Mouse (Mus musculus): Measurements from ENCODE around the gene Abca17.

Abca17 gene

GRCm38 (mm10) chr17:24236921-24237320, 113.9 kb downstream of the Abca17 start:
- DNase-seq (ENCODE audit: low spot score) = no peak

- DNase-seq (ENCODE audit: low spot score) = no peak
Measured at GRCm38 (mm10) chr17:24236479-24236878, 114.4 kb downstream of the Abca17 start.

GRCm38 (mm10) chr17:24227941-24228340, 122.9 kb downstream of the Abca17 start:
- no peak for DNase-seq (ENCODE audit: low spot score)

GRCm38 (mm10) chr17:24226721-24227120, 124.1 kb downstream of the Abca17 start:
- no peak for DNase-seq (ENCODE audit: low spot score)

- no peak for DNase-seq (ENCODE audit: low spot score)
Measured at GRCm38 (mm10) chr17:24225851-24226250, 125.0 kb downstream of the Abca17 start.

GRCm38 (mm10) chr17:24224741-24225140, 126.1 kb downstream of the Abca17 start:
- no peak for DNase-seq (ENCODE audit: low spot score)

- no peak for DNase-seq (ENCODE audit: low spot score)
Measured at GRCm38 (mm10) chr17:24223513-24223912, 127.4 kb downstream of the Abca17 start.

- no peak for DNase-seq (ENCODE audit: low spot score)
Measured at GRCm38 (mm10) chr17:24222653-24223052, 128.2 kb downstream of the Abca17 start.

- DNase-seq (ENCODE audit: low spot score) = peak; percentile 97
Measured at GRCm38 (mm10) chr17:24220435-24221411, 130.1 kb downstream of the Abca17 start, which contains the start of gene Tedc2. Gene Tedc2, minus strand, starts transcription at chr17:24220851.

GRCm38 (mm10) chr17:24216836-24217235, 134.0 kb downstream of the Abca17 start:
- no peak for DNase-seq (ENCODE audit: low spot score)

Measured in lung, postnatal 25 days (tissue).